Mouse (Mus musculus): ENCODE measurements around the gene Mrpl35.
"Not testable (repeated sequence)": the region's sequence is repeated elsewhere in the genome, so short reads cannot be mapped to it uniquely, and the experiment has no call there.

The Mrpl35 gene

DNA sequence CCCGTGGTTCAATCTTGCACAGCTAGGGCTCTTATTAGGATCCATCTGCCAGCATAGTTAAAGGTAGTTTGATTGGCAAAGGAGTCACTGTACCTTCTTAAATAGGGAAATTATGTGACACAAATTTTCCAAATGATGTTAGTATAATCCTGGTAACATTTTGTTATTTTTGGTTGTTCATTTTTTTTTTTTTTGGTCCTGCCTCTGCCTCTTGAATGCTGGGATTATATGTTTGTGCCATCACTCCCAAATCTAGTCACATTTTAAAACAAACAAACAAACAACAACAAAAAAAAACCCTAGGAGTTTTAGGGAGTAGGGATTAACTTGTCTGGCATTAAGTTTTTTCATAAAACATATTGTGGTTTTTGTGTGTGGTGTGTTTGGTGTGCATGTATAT lies at the start of gene Mrpl35:
Gene Mrpl35, minus strand, starts transcription at position 101 of the 400 bp plus-strand sequence.
- no peak for DNase-seq (ENCODE audit: low read depth, low spot score)

DNA sequence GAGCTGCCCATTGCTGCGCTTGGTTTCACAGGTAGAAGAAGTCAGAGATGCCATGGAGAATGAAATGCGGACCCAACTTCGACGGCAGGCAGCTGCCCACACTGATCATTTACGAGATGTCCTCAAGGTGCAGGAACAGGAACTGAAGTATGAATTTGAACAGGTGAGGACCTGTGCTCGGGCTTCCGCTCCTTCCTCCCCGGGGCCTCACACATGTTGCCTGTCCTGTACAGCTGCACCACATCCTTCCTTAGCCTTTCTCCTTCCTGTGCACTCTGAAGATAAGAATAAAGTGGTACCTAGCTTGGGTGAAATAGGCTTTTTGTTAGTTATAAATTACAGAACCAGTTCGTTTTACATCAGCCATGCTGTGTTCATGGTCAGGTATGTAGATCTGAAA lies 44.6 kb upstream of the Mrpl35 start:
- no peak for DNase-seq (ENCODE audit: low read depth, low spot score)

DNA sequence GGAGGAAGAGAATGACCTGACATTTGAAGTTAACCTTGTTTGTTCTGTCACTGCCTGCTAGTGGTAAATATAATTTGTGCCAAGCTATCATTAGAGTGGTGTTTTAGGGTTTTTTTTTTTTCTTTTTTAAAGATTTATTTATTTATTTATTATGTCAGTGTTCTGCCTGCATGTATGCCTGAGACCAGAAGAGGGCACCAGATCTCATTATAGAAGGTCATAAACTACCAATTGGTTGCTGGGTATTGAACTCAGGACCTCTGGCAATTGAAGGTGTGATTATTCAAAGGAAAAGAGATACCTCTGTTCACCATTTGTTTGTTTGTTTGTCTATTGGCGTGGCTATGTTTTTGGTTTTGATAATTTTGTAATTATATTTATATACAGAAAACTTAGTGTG lies 42.0 kb upstream of the Mrpl35 start:
- peak; percentile 20 for DNase-seq (ENCODE audit: low read depth, low spot score)

DNA sequence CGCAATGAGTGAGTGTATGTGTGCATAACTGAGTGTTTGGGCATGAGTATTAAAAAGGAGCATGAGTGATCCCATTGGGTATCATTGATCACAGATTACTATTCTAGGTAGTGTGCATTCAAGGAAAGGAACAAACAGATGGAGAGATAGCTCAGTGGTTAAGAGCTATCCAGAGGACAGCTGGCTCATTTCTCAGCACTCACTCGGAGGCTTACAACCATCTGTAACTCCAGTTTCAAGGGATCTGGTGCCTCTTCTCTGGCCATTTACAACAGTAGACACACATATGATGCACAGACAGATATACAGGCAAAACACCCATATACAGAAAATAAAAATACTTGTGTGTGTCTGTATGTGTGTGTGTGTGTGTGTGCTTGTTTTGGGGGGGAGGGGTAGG lies 41.0 kb upstream of the Mrpl35 start:
- peak; percentile 13 for DNase-seq (ENCODE audit: low read depth, low spot score)

DNA sequence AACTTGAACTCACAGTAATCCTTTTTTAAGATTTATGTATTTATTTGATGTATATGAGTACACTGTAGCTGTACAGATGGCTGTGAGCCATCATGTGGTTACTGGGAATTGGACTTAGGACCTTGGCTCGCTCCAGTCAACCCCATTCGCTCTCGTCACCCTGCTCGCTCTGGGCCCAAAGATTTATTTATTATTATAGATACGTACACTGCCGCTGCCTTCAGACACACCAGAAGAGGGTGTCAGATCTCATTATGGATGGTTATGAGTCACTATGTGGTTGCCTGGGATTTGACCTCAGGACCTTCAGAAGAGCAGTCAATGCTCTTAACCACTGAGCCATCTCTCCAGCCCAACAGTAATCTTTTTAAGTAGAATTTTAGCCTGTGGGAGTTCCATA lies 20.1 kb upstream of the Mrpl35 start:
- not testable (repeated sequence) for DNase-seq (ENCODE audit: low read depth, low spot score)

DNA sequence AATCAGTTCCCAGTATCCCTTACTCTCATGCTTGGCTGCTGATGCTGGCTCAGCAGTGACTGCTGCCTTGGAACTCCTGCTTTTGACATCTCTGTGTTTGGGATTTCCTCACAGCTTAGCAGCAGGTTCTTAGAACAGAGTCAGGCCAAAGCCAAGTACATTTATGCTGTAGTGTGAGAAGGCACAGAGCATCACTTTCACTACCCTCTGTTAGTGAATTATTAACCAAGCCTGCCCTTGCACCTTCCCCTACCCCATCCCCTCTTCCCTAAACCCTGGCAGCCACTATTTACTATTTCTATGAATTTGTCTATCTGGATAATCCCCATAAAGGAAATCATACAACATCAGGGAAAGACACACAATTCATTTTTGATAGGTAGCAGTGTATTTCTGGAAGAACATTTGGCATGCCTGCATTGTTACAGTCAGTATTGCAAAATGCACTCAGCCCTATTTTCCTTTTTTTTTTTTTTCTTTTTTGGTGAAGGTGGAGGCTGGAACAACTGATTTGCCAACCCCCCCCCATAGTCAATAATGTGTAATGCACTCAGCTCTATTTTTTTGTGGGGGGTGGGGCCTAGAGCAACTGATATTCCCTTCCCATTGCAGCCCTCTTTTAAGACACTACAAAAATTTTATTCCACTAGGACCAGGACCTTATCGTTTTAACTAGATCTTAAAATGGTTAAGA lies 14.0 kb upstream of the Mrpl35 start:
- DNase-seq (ENCODE audit: low read depth, low spot score): no peak

DNA sequence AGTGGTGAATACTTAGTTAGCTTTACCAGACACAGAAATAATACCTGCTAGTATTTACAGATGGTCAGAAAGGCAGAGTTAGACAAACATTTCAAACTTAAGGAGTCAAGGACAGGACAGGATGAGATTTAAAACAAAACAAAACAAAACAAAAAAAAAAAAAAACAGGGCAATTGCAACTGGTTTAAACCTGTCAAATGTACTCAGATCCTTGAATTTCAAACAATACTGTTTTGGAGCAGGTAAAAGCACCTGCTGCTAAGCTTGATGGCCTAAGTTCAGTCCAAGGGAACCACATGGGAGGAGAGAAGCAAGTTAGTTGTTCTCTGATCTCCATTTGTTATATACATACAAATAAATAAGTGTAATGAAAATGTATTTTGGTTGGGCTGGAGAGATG lies 13.0 kb upstream of the Mrpl35 start:
- DNase-seq (ENCODE audit: low read depth, low spot score): no peak

DNA sequence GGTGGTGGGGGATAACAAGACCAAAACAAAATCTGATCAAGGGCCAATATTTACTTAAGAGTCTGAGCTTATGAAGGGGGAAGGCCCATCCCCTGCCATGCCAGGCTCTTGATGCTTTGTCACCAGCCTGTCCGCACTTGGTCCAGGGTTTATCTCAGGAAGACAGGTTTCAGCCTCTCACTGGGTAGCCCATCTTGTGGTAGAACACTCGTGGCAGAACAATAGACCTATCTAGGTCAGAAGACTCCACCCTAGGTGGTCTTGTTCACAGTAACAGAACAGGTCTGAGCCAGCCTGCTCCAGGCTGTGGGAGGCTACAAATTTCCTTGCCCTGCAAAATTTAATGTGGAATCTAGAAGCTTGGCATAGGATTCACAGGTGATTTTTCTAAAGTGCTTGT lies 10.0 kb upstream of the Mrpl35 start:
- no peak for DNase-seq (ENCODE audit: low read depth, low spot score)

DNA sequence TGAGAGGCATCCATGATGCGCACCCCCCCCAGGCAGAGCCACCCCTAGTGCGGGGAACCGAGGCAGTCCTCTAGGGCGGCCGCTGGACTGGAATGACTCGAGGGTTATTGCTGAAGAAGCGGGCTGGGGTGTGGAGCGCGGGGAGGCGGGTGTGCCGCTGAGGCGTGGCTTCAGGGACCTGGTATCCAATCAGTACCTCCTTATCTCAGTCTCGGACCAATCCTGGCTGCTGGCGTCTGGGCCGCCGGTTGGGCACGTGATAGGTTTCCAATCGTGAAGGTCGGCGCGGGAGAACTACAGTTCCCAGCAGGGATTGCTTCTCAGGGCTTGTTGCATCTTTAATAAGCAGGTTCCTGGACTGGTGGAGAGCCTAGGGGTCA lies 4.8 kb upstream of the Mrpl35 start:
- peak; percentile 99 for DNase-seq (ENCODE audit: low read depth, low spot score)

DNA sequence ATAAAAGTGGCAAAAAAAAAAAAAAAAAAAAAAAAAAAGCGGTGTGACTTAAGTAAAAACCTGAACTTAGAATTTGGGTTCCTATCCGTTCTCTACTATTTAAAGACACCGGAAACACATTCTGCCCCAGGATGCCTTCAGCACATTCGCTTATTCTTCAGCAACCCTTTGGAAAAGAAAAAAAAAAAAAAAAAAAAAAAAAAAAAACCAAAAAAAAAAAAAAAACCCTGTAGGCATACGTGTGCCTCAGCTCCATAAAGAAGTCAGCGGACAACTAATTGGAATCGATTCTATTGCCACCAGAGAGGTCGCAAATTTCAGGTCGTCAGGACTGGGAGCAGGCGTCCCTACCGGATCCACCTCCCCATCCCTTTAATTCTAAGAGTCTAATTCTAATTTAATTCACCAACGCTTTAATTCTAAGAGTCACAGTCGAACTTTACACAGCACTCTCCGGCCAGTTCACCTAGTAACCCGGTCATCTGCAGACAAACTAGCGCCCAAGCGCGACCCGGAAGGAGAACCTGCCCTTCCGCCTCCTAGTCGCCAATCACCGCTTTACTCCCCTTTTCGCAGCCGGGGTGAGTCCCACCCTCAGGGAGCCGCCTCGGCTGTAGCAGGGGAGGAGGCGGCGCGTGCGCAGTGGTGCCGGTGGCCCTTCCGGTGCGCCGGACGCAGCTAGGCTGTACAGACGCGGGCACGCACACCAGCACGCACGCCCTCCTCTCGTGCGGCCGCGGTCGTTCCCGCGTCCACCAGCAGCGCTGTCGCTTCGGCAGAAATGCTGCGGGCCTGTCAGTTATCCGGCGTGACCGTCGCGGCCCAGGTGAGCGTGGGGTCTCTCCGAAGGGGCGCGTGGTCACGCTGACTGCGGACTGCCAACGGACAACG lies 4.2 kb upstream of the Mrpl35 start, which contains the start of gene Immt:
Gene Immt, plus strand, starts transcription at position 642 of the 891 bp plus-strand sequence.
- DNase-seq (ENCODE audit: low read depth, low spot score): peak; percentile 99

DNA sequence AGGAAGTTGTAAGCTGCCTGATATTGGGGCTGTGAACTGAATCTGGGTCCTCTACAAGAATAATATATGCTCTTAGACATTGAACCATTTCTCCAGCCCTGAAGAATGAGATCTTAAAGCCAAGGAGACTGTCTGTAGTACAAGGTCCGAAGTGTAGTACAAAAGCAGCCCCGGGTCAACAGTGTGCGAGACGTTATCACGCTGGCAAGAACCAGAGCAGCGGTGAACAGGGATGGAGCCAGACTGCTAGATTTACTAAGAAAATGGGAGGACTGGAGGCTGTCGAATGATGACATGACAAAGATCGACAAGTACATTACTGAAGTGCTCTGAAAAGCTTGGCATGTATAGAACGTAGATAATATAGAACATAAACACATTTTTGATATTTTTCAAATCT lies 3.0 kb upstream of the Mrpl35 start:
- DNase-seq (ENCODE audit: low read depth, low spot score): no peak

DNA sequence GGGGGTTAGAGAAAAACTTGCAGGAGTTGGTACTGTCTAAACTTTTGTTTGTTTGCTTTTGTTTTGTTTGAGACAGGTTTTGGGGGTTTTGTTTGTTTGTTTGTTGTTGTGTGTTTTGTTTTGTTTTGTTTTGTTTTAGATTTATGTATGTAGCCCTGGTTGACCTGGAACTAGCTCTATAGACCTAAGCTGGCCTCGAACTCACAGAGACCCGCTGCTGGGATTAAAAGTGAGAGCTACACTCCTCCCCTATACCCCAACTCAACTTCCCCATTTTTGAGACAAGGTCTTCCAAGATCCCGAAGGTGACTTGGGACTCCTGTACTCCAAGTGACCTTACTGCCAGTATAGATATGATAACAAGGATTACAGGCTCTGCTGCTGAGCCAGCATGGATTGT lies 2.8 kb downstream of the Mrpl35 start:
- DNase-seq (ENCODE audit: low read depth, low spot score): no peak

DNA sequence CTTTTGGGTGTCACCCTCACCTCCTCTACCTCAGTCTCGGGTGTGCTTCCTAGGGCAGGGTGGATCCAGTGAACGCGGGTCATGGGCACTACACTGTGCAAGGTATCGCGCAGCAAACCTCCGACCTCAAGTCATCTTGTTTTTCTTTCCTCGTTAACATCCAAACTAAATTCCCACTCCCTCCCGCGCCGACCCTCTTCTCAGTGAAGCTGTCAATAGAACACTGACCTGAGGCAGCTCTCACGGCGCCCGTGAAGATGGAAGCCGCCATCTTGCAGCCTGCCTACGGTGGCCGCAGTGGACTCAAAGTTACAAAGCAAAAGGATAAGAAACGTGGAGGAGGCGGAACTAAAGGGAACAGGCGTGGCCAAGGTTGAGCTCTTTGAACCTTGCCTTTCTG lies 3.3 kb downstream of the Mrpl35 start:
- DNase-seq (ENCODE audit: low read depth, low spot score): peak; percentile 96

DNA sequence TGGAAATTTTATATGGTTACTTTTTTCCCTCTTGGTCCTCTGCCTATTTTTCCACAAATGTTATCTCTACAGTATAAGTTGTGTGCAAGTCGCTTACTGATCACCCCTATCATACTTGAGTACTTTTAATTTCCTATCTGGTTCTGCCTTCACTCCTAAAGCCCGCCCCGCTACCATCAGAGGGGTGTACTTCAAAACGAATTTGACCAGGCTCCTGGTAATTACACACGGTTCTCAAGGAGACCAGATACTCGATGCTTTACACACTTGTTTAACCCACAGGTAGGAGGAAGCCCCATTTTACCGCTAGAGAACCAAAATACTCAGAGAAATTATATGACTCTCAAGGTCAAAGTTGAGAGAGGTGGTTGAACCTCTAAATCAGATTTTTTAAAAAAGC lies 3.7 kb downstream of the Mrpl35 start:
- DNase-seq (ENCODE audit: low read depth, low spot score): no peak

DNA sequence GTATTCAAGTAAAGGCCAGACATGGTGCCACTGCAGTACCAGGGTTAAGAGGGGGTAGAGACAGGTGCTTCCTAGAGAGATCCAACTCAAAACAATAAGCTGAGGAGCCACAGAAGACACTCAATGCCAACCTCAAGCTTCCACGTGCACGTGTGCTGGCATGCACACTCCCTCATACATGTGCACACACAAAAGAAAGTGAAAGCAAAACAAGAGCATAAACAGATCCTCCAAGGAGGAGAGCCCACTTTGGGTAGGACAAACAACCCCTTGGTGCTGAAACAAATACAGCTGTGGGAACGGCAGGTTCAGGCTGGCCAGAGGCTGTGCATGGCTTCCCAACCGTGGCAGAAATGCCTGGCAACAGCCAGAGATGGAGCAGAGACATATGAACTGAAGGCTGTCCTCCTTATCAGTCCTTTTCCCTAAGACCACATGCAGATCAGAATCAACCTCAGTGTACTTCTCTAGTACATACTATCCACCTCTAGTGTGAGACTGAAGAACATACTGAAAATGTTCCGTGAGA lies 6.9 kb downstream of the Mrpl35 start:
- no peak for DNase-seq (ENCODE audit: low read depth, low spot score)

DNA sequence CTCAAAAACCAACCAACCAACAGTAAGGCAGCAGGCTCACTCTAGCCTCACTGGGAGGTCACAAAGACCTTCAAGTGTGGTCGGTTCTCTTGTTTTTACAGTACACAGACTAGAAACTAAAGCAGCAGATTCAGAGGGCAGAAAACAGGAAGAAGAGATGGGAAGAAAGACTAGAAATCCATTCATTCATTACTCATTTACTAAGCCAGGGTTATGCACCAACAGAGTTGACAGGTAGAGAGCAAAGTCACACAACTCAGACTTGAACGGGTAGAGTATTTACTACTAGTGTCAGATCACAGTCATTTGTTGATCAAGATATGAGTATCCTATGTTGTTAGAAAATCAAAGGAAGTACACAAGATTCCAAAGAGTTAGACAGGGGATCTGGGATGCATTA lies 13.9 kb downstream of the Mrpl35 start:
- DNase-seq (ENCODE audit: low read depth, low spot score): no peak

DNA sequence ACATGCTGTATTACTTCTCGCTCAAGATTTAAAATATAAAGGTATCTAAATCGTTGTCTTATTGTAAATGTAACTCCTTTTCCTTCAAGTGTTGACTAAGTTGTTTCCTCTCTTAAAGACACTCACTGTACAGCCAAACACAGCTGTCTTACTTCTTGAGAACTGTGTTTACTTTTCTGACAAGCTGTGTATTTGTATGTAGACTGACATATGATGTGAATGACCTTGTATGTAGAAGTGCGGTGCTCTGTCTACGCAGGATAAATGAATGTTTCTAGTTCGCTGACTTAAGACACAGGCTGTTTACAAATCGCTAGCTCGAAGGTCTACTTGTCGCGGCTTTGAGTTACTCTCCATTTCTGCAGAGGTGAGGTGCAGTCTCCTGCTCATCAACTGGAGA lies 16.9 kb downstream of the Mrpl35 start:
- DNase-seq (ENCODE audit: low read depth, low spot score): no peak

DNA sequence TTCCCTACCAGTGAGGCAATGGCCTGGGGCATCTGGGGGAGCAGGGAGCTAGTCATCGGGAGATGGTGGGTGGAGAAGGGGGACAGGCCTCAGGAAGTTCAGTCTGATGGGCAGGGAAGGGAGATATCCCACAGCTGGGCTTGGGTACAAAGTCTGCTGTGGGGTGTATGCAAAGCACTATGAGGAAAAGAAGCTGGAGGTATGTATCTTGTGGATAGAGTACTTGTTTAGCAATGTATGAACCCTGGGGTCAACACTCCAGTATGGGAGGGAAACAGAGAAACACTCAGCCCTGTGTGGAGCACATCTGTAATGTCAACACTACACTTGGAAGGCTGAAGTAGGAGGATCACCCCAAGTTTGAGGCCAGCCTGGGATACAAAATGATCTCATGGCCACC lies 20.1 kb downstream of the Mrpl35 start:
- DNase-seq (ENCODE audit: low read depth, low spot score): no peak

DNA sequence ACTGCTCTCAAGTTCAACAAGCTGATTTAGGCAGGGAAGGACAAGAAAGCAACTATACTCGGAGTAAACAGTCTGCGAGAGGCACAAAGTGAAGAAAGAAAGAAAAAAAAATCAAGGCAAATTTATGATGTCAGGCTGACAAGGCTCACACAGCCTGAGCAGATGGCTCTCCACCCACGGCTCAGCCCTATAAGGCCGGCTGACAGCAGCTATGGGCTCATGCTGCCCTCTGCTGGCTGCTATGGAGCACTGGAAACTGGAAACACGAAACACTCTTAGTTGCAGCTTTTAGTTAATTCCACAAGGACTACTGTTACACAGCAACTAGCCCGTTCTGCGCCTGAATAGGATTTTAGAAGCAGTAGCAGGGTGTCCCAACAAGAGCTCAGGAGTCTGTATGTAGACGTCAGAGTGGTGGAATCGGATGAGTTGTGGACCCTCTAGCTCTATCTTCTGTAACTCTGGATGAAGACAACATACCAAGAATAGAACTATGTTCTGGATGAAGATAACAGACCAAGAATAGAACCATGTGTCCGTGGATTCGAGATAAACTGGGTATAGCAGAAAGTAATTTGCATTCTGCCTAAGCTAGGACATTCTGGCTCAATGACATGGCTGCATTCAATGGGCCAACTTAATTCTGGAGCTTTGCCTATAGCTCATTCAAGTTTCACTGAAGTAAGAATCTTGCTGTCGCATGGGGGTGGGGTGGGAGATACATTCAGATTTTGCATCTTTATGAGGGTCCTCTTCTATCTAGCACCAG lies 22.5 kb downstream of the Mrpl35 start:
- DNase-seq (ENCODE audit: low read depth, low spot score): peak; percentile 97

DNA sequence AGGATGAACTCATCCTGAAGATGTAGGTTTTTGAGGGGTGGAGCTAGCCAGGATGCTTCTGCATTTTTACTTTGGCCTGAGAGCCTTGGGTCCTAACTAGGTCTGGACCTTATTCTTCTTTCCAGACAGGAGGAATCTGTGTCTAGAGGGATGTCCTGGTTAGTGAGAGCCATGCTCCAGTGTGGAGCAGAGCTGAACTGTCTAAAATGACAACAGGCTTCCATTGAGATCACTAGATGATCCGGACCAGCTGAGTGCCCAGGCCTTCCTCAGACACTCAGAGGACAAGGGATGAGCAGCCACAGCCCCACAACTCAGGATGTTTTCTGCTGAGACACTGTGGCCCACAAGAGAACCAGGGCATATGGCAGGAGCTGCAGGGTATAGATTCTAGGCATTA lies 23.2 kb downstream of the Mrpl35 start:
- DNase-seq (ENCODE audit: low read depth, low spot score): no peak

DNA sequence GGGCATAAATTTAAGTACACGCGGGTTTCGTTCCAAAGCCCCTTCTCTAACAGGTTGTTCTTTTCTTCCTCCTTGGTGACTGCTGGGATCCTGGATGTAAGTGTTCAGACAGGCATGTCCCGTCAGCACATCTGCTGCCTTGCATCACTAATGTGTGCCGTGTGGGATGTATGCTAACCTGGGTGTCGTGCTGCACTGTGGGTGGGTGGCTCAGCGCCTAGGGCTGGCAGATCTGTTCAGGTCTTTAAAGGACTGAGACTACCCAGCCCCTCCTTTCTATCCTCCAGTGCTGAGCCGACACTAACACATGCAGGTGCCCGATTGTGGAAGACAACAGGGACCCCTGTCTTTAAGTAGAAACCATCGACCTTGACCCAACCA lies 25.1 kb downstream of the Mrpl35 start:
- peak; percentile 87 for DNase-seq (ENCODE audit: low read depth, low spot score)
